In genomic region chr2:73425822-73426221, GRCm38 (mm10) we compare ENCODE assay signal across 26 mouse cellular contexts. TPM values are rescaled to one million over a fixed set of nuclear protein-coding genes. Genes with fewer than 3 reads are reported as not detected.
DNase-seq lines count a peak whose midpoint lies in the region; ATAC-seq and TF ChIP-seq lines count a peak whose summit lies in the region.
"Had no signal": no experiment of that assay in that cellular context is flagged by ENCODE, and none has a peak within 500 bp of the region (broad histone marks: within the 10 kb centered on the region; RNA-seq: fewer than 3 reads in every experiment).

No protein-coding gene starts in this region.

- H3K9ac ChIP-seq in lung, postnatal 0 days (replicated peaks; ENCODE audit: low read depth) = no peak overlapping the region
- H3K9ac ChIP-seq: forebrain, embryonic 13.5 days; heart, embryonic 12.5 days; heart, embryonic 15.5 days; hindbrain, embryonic 13.5 days had no signal

- no peaks in the 10 kb centered on the region for H3K36me3 ChIP-seq in lung, postnatal 0 days (ENCODE audit: insufficient read depth, low read length)
- H3K36me3 ChIP-seq: forebrain, embryonic 10.5 days; G1E; heart, embryonic 12.5 days; heart, embryonic 15.5 days; hindbrain, embryonic 10.5 days; hindbrain, embryonic 13.5 days had no signal

- no peak overlapping the region for H3K4me2 ChIP-seq in lung, postnatal 0 days (replicated peaks; ENCODE audit: low read depth, low read length)
- H3K4me2 ChIP-seq: forebrain, embryonic 13.5 days; heart, embryonic 12.5 days; heart, embryonic 15.5 days; hindbrain, embryonic 13.5 days had no signal

- no peaks in the 10 kb centered on the region for H3K27me3 ChIP-seq in lung, postnatal 0 days (replicated peaks; ENCODE audit: insufficient read depth, low read length)
- H3K27me3 ChIP-seq: forebrain, embryonic 13.5 days; heart, embryonic 12.5 days; heart, embryonic 15.5 days; hindbrain, embryonic 13.5 days; Patski had no signal

- 0 out of 2 replicates have a peak overlapping the region, but pooled peaks have one; percentile 5 for H3K27ac ChIP-seq in lung, postnatal 0 days (ENCODE audit: low read length)
- H3K27ac ChIP-seq: forebrain, embryonic 10.5 days; forebrain, embryonic 13.5 days; heart, embryonic 15.5 days; hindbrain, embryonic 10.5 days; hindbrain, embryonic 13.5 days had no signal

- DNase-seq in heart, adult 11 months = peak; percentile 85
- no peak for DNase-seq in heart, adult 18-20 months
- DNase-seq in lung, postnatal 0 days (ENCODE audit: low spot score) = peak; percentile 59
- DNase-seq in lung, postnatal 4 days = no peak
- DNase-seq in lung, postnatal 36 days = peak; percentile 67
- no peak for DNase-seq in spleen, postnatal 14 days (ENCODE audit: low spot score in 2 of 2)
- DNase-seq: adrenal gland, postnatal 10 days; adrenal gland, postnatal 36 days; cerebellum, adult 18-20 months; cerebellum, adult 9-10 months; cerebellum, postnatal 14 days; gastrocnemius, postnatal 10 days; gastrocnemius, postnatal 36 days; heart, postnatal 10 days; heart, postnatal 36 days had no signal

- H3K4me3 ChIP-seq in lung, postnatal 0 days (ENCODE audit: low read depth, low read length) = no peak overlapping the region
- H3K4me3 ChIP-seq: forebrain, embryonic 10.5 days; forebrain, embryonic 13.5 days; heart, embryonic 12.5 days; heart, embryonic 15.5 days; hindbrain, embryonic 10.5 days; hindbrain, embryonic 13.5 days had no signal

- TF ChIP-seq CTCF in lung, postnatal 0 days (IDR thresholded peaks at IDR 0.05) = no peak

- 58% methylated on average over 14 of the region's 14 CpGs for WGBS in lung, postnatal 0 days

- no peaks in the 10 kb centered on the region for H3K9me3 ChIP-seq in lung, postnatal 0 days (ENCODE audit: low read length)
- H3K9me3 ChIP-seq: forebrain, embryonic 10.5 days; forebrain, embryonic 13.5 days; G1E; heart, embryonic 12.5 days; heart, embryonic 15.5 days; hindbrain, embryonic 10.5 days; hindbrain, embryonic 13.5 days had no signal

- peak; percentile 49; the same call in 1 of the 2 replicates for TF ChIP-seq EP300 in lung, postnatal 0 days (IDR thresholded peaks at IDR 0.05)

- peak; percentile 81 for ATAC-seq in lung, postnatal 0 days
- ATAC-seq: forebrain, embryonic 13.5 days; forebrain, embryonic 16.5 days; hindbrain, embryonic 16.5 days; Patski had no signal

- no peaks in the 10 kb centered on the region for H3K4me1 ChIP-seq in lung, postnatal 0 days (ENCODE audit: insufficient read depth, low read depth, low read length)
- H3K4me1 ChIP-seq: heart, embryonic 15.5 days; hindbrain, embryonic 10.5 days; hindbrain, embryonic 13.5 days had no signal

RNA-seq across cellular contexts. Expression of gene Gpr155, which starts 39.5 kb away (rescaled TPM):
- 10 to 100 TPM; 10.3 to 13.4 TPM for total RNA-seq in heart, adult 18-20 months (2021)
- 6.3 and 8.1 TPM in 2 replicates for polyA plus RNA-seq in lung, postnatal 0 days (2015; fragmentation: Nextera tagmentation; extraction: Ambion mirVana)
- total RNA-seq: granulocyte monocyte progenitor cell, adult 5-6 weeks had no signal

Comparison
In these comparisons a context has a peak if more than half of its experiments do, and no peak if none do; other contexts are left out.
1. DNase-seq: peak in heart, adult 11 months (single experiment), lung, postnatal 0 days (single experiment) and lung, postnatal 36 days (single experiment); none in heart, adult 18-20 months (0 of 2), lung, postnatal 4 days (0 of 2) and spleen, postnatal 14 days (0 of 2).